Mouse (Mus musculus): Measurements from ENCODE around the gene Fry.

DNA sequence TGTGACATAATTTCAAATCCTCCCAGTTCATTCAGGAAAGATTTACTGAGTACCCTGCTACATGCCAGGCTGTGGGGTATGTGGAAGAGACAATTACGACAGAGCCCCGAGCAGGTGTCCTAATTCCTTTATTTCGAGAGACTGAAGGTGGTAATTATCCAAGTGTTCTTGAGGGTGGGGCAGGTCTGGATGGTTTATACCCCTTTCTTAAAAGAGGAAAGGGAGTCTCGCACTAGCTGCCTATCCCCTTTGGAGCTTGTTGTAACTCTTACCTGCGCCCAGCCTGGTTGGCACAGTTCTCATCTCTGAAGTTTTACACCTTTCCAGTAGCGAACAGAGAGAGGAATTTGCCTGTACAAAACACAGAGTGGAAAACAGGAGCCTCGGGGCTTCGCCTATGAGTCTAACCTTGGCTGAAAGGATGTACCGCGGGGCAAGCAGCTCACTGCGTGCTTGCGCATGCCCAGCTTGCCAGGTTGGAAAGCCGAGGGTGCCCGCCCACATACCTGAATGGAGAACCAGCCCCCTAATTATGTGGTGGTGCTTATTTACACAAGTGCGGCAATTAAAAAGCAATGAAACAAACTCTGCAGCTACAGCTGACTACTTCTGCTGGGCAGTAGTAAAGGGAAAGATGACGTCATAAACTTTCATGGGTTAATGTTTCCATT, 143.7 kb downstream of the Fry start:
- TF ChIP-seq POLR2A (IDR thresholded peaks at IDR 0.05; ENCODE audit: control insufficient read depth in 1 of 2, insufficient read depth in 1 of 2, low read depth in 1 of 2, low read length in 2 of 2, poor library complexity in 1 of 2) (no peak), USF1 (IDR thresholded peaks at IDR 0.05; ENCODE audit: low read depth, low read length) (no peak), CTCF (IDR thresholded peaks at IDR 0.05 in 2 of 3, conservative IDR thresholded peaks at IDR 0.05 in 1 of 3; ENCODE audit: control insufficient read depth in 1 of 3, insufficient read depth in 1 of 3, low read depth in 2 of 3, low read length in 3 of 3, poor library complexity in 1 of 3, severe bottlenecking in 1 of 3) (no peak), EP300 (IDR thresholded peaks at IDR 0.05; ENCODE audit: low read depth in 1 of 2, low read length in 2 of 2) (no peak), POLR2AphosphoS2 (IDR thresholded peaks at IDR 0.05; ENCODE audit: low read length) (no peak), UBTF (IDR thresholded peaks at IDR 0.05; ENCODE audit: borderline replicate concordance, insufficient read depth, low read depth, low read length) (no peak)
